Mouse (Mus musculus): ENCODE measurements at regions not wholly inside any gene's neighbourhood (a gene's known extent, or its start where the extent isn't known, plus 50 kb on each side); places are given as distances from the start of the nearest gene placed in this dataset.
A peak's percentile ranks its signal among the peaks of the same experiment; 100 is the strongest.

- DNase-seq (ENCODE audit: low read depth, low spot score), result peak; percentile 61
Observed at GRCm38 (mm10) chr15:29762191-29762590, 410.2 kb upstream of the Ctnnd2 start.

- no peak for DNase-seq (ENCODE audit: low read depth, low spot score)
Observed at GRCm38 (mm10) chr15:29776438-29776837, 396.0 kb upstream of the Ctnnd2 start.

- DNase-seq (ENCODE audit: low read depth, low spot score), result no peak
Observed at GRCm38 (mm10) chr15:29798596-29798995, 373.8 kb upstream of the Ctnnd2 start.

GRCm38 (mm10) chr15:29823271-29823670 lies 349.1 kb upstream of the Ctnnd2 start:
- DNase-seq (ENCODE audit: low read depth, low spot score), result no peak

GRCm38 (mm10) chr15:29824164-29824563 lies 348.2 kb upstream of the Ctnnd2 start:
- peak; percentile 12 for DNase-seq (ENCODE audit: low read depth, low spot score)

- DNase-seq (ENCODE audit: low read depth, low spot score), result peak; percentile 9
Observed at GRCm38 (mm10) chr15:29828135-29828534, 344.3 kb upstream of the Ctnnd2 start.

GRCm38 (mm10) chr15:29828570-29828969 lies 343.8 kb upstream of the Ctnnd2 start:
- DNase-seq (ENCODE audit: low read depth, low spot score), result no peak

All from brain, adult 2 months (tissue).